Mouse (Mus musculus) monocyte, adult 2 months (primary cell): Measurements from ENCODE around the gene Chd5.

ENCODE experiments used
- DNase-seq, 2 experiments: peaks; one replicate each; pipeline ENCODE4 v3.0.0; 2022; ENCODE audit warnings: low spot score in 2 of 2, low read depth in 1 of 2

The Chd5 gene

GRCm38 (mm10) chr4:152338419-152339292, at the start of gene Chd5:
Gene Chd5 (plus strand): TSS chr4:152338651.
- no peak for DNase-seq

GRCm38 (mm10) chr4:152290385-152290784, 48.1 kb upstream of the Chd5 start:
- no peak for DNase-seq

GRCm38 (mm10) chr4:152290991-152291390, 47.5 kb upstream of the Chd5 start:
- no peak for DNase-seq

GRCm38 (mm10) chr4:152291562-152291961, 46.9 kb upstream of the Chd5 start, which contains the start of gene Hes3:
Gene Hes3 (minus strand): TSS chr4:152291662.
- no peak for DNase-seq

- DNase-seq = no peak
Observed at GRCm38 (mm10) chr4:152292102-152292765, 46.2 kb upstream of the Chd5 start.

- no peak for DNase-seq
Observed at GRCm38 (mm10) chr4:152294188-152294929, 44.1 kb upstream of the Chd5 start.

GRCm38 (mm10) chr4:152295916-152296315, 42.5 kb upstream of the Chd5 start:
- DNase-seq = no peak

GRCm38 (mm10) chr4:152296371-152296770, 42.1 kb upstream of the Chd5 start:
- DNase-seq = no peak

GRCm38 (mm10) chr4:152296874-152297861, 41.3 kb upstream of the Chd5 start, which contains the start of gene Icmt:
Gene Icmt (plus strand): TSS chr4:152297227.
- peak; percentile 98 to 99 for DNase-seq

GRCm38 (mm10) chr4:152298836-152299235, 39.6 kb upstream of the Chd5 start:
- no peak for DNase-seq

GRCm38 (mm10) chr4:152300375-152300774, 38.1 kb upstream of the Chd5 start:
- no peak for DNase-seq

- DNase-seq = no peak
Observed at GRCm38 (mm10) chr4:152302012-152302411, 36.4 kb upstream of the Chd5 start.

GRCm38 (mm10) chr4:152303172-152303571, 35.3 kb upstream of the Chd5 start:
- no peak for DNase-seq

- DNase-seq = no peak
Observed at GRCm38 (mm10) chr4:152304685-152305084, 33.8 kb upstream of the Chd5 start.

GRCm38 (mm10) chr4:152305991-152306390, 32.5 kb upstream of the Chd5 start:
- no peak for DNase-seq

- no peak for DNase-seq
Observed at GRCm38 (mm10) chr4:152307542-152307941, 30.9 kb upstream of the Chd5 start.

- DNase-seq = no peak
Observed at GRCm38 (mm10) chr4:152312186-152312585, 26.3 kb upstream of the Chd5 start.

- no peak for DNase-seq
Observed at GRCm38 (mm10) chr4:152313211-152313632, 25.2 kb upstream of the Chd5 start.

- no peak for DNase-seq
Observed at GRCm38 (mm10) chr4:152313934-152314333, 24.5 kb upstream of the Chd5 start.

- DNase-seq = no peak
Observed at GRCm38 (mm10) chr4:152315498-152316213, 22.8 kb upstream of the Chd5 start.
